Mouse (Mus musculus) cortical plate, adult 2 months (tissue): ENCODE measurements at regions not wholly inside any gene's neighbourhood (a gene's known extent, or its start where the extent isn't known, plus 50 kb on each side); places are given as distances from the start of the nearest gene placed in this dataset.

ENCODE experiments used
- CTCF ChIP-seq: fragments of 200-500 bp; IDR thresholded peaks from 2 replicates; pipeline ENCODE4 v1.5.1; 2011; ENCODE audit warnings: mild to moderate bottlenecking, control low read depth, low read length; ENCODE audit not compliant: insufficient read depth; ENCODE audit errors: extremely low read depth
- POLR2A ChIP-seq: fragments of 200-500 bp; IDR thresholded peaks from 2 replicates; pipeline ENCODE4 v1.6.1; 2011; ENCODE audit warnings: mild to moderate bottlenecking, low read length, control low read depth; ENCODE audit not compliant: insufficient read depth; ENCODE audit errors: extremely low read depth

GRCm38 (mm10) chr10:70864650-70865049, 208.9 kb upstream of the Phyhipl start:
- TF ChIP-seq POLR2A (no peak), CTCF (no peak)
